Mouse (Mus musculus) embryonic facial prominence, embryonic 13.5 days (tissue): ENCODE measurements around the gene Vcpkmt. TPM values are rescaled to one million over a fixed set of nuclear protein-coding genes. Genes with fewer than 3 reads are reported as not detected.
"Not testable (repeated sequence)": the region's sequence is repeated elsewhere in the genome, so short reads cannot be mapped to it uniquely, and the experiment has no call there.

Experiments used
- ATAC-seq: fragments of 200-750 bp; cut with Nextera tagmentation; 2 replicates; pipeline ENCODE4 v1.8.0; 2017; ENCODE audit warnings: low read depth; ENCODE audit not compliant: insufficient number of reproducible peaks, insufficient read depth, low FRiP score, low TSS enrichment
- H3K27ac ChIP-seq: fragments of 300-500 bp; sonication (generic); 2 replicates; pipeline ENCODE4 v1.5.1; 2015; ENCODE audit warnings: moderate library complexity, mild to moderate bottlenecking, inconsistent platforms
- H3K27me3 ChIP-seq: fragments of 300-500 bp; sonication (generic); 2 replicates; pipeline ENCODE4 v1.6.1; 2015; ENCODE audit warnings: mild to moderate bottlenecking, inconsistent platforms
- H3K36me3 ChIP-seq: fragments of 300-500 bp; sonication (generic); 2 replicates; pipeline ENCODE4 v1.6.1; 2015; ENCODE audit warnings: mild to moderate bottlenecking, inconsistent platforms
- H3K4me1 ChIP-seq: fragments of 300-500 bp; sonication (generic); 2 replicates; pipeline ENCODE4 v1.6.1; 2015; ENCODE audit warnings: inconsistent platforms
- H3K4me2 ChIP-seq: fragments of 300-500 bp; sonication (generic); 2 replicates; pipeline ENCODE4 v1.6.1; 2015; ENCODE audit warnings: moderate library complexity, mild to moderate bottlenecking, inconsistent platforms
- H3K4me3 ChIP-seq: fragments of 300-500 bp; sonication (generic); 2 replicates; pipeline ENCODE4 v1.5.1; 2015; ENCODE audit warnings: mild to moderate bottlenecking, inconsistent platforms
- H3K9ac ChIP-seq: fragments of 300-500 bp; sonication (generic); 2 replicates; pipeline ENCODE4 v1.6.1; 2015; ENCODE audit warnings: mild to moderate bottlenecking, inconsistent platforms
- H3K9me3 ChIP-seq: fragments of 300-500 bp; sonication (generic); 2 replicates; pipeline ENCODE4 v1.6.1; 2016; ENCODE audit warnings: inconsistent platforms
- WGBS: fragments of 180-500 bp; shearing (Covaris S2); methylation state at CpG from one replicate; pipeline ENCODE4 v1.1.7; 2015; ENCODE audit warnings: mixed read lengths; 5-methylcytosine and 5-hydroxymethylcytosine counted together
- polyA plus RNA-seq: library from polyadenylated mRNA; unstranded; fragments of >200 nt; fragmentation: Nextera tagmentation; extraction: Ambion mirVana; gene quantifications from 2 replicates; pipeline ENCODE4 v1.2.1, GENCODE M21; 2015

Gene Vcpkmt
- polyA plus RNA-seq, 1 experiment from 2014 or later, result 30.8 TPM

DNA sequence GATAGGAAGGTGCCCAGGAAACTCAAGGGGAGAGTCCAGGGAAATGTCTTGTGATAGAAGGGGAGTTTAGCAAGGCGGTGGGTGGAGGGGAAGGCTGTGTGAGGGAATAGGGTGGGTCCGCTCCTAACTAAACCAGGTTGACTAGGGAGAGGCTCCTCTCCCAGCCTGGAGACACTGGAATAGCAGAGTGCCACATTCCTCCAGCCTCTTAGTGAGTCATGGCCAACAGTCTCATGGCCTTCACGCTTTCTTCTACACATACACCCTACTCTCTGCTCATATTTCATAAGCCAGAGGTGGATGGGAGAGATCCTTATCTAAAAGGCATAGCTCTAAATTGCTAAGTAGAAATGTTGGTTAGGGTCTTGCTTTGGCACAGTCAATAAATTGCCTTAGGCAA is 12.9 kb downstream of the Vcpkmt start:
- H3K4me1 ChIP-seq, result peaks cover 14% of the 10 kb centered on the region
- no peak overlapping the region for H3K4me2 ChIP-seq
- no peak for ATAC-seq
- no peak overlapping the region for H3K4me3 ChIP-seq
- H3K27ac ChIP-seq, result no peak overlapping the region
- no peak overlapping the region for H3K9ac ChIP-seq
- 90% methylated on average over 3 of the region's 3 CpGs for WGBS
- no peaks in the 10 kb centered on the region for H3K27me3 ChIP-seq
- no peaks in the 10 kb centered on the region for H3K9me3 ChIP-seq
- H3K36me3 ChIP-seq, result no peaks in the 10 kb centered on the region

DNA sequence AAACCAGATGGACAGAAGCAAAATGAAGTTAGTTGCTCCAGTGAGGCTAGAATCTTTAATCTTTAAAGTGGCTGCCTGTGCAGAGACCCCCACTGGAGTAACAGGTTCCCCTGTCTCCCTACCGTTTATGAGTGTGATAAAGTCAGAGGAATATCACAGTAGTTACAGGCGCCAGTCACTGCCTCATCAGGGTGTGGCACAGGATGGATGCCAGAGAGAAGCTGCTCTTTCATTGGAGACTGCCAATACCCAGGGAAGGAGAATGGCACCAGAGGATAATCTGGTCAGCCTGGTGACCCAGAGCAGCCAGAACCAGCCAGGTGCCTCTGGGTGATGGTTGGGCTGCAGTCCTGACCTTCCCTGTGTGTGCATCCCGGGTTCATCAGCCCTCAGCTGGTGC is 14.6 kb downstream of the Vcpkmt start:
- no peak for ATAC-seq
- no peak overlapping the region for H3K9ac ChIP-seq
- H3K27ac ChIP-seq, result no peak overlapping the region
- WGBS, result 79% methylated on average over 3 of the region's 3 CpGs
- H3K4me1 ChIP-seq, result no peaks in the 10 kb centered on the region
- H3K36me3 ChIP-seq, result no peaks in the 10 kb centered on the region
- H3K4me3 ChIP-seq, result no peak overlapping the region
- H3K9me3 ChIP-seq, result no peaks in the 10 kb centered on the region
- no peak overlapping the region for H3K4me2 ChIP-seq
- no peaks in the 10 kb centered on the region for H3K27me3 ChIP-seq

DNA sequence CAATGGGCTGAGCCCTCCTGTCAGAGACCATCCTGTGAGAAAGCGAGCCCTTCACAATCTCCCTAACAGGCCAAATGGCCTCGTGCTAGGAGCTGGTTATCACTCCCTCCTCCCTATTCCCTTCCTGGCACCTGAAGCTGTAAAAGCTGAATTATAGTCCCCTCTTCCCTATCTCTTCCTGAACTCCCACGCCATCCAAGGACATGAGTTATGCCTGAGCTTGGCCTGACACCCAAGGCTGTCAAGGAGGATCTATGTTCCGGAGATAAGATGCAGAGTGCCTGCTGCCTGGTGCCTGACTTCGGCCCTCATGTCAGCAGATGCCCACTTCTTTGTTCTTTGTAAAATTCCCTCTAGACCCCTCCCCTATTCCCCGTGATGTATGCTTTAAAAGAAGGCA is 21.8 kb downstream of the Vcpkmt start:
- H3K4me2 ChIP-seq, H3K9me3 ChIP-seq, H3K27ac ChIP-seq, ATAC-seq, H3K4me3 ChIP-seq, H3K4me1 ChIP-seq, H3K27me3 ChIP-seq, H3K36me3 ChIP-seq, H3K9ac ChIP-seq: not testable (repeated sequence)
- 84% methylated on average over 6 of the region's 6 CpGs for WGBS

DNA sequence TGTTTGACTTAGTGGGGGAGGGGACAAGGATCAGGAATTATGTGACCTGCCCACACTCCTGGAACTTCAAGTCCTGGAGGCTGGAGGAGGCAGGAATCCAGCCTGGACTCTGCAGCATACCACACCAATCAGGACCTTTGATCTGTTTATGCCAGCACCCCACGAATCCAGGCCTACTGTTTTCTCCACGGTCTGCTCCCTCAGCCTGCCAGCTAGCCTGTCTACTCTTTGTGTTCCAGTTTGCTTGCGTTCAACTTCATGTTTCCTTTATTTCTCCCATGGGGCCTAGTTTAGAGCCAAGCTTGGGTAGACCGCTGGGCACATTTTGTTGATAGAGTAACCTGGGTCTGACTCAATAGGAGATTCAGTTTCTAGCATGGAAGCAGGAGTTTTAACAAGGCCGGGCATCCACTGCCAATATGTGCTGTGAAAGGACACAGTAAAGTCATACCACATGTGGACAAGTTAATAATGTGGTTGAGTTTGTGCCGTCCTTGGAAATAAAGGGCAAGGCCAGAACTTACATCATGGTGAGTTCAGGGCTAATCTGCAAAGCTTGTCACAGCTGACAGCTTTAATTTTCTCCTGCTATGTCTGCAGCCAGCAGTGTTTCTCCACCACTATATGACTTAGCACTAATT is 26.5 kb downstream of the Vcpkmt start:
- Histone ChIP-seq H3K9me3 (no peaks in the 10 kb centered on the region; the same call in 1 of the 2 replicates), H3K27ac (peak overlapping the region; percentile 52), H3K4me2 (no peak overlapping the region), H3K4me1 (peaks cover 9% of the 10 kb centered on the region; the same call in 1 of the 2 replicates), H3K27me3 (no peaks in the 10 kb centered on the region), H3K36me3 (no peaks in the 10 kb centered on the region), H3K9ac (0 out of 2 replicates have a peak overlapping the region, but pooled peaks have one; percentile 38), H3K4me3 (no peak overlapping the region)
- no peak for ATAC-seq
- 40% methylated on average over 6 of the region's 6 CpGs for WGBS

DNA sequence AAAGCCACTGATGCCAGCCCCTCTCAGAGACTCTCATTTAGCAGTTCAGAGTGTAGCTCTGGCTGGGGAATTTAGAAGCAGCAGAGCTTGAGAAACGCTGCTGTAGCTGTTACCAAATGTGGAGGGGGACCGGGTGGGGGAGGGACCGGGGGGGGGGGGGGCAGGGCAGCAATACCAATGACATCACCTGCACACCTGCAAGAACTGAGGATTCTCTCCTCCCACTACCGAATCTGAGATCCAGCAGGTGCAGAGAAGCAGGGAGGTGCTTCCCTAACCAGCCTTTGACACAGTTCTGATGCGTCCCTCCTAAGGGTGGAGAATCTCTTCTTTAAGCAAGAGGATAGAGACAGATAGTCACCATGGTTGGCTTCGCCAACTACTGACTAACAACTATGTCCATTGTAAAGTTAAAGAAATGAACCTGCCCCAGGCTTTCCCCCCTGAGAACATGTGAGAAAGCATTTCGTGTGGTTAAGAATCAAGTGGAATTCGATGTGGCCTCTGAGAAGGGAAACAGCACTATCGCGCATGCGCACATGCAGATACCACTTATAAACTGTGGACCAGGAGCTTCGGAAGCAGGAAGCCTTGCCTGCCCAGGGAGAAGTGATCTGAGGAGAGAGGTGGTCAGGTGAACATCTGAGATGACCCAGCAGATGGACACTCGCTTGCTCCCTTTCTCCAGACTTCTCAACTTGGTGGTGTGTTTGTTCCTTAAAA is 37.2 kb downstream of the Vcpkmt start:
- H3K9me3 ChIP-seq, result no peaks in the 10 kb centered on the region
- H3K4me1 ChIP-seq, result no peaks in the 10 kb centered on the region

DNA sequence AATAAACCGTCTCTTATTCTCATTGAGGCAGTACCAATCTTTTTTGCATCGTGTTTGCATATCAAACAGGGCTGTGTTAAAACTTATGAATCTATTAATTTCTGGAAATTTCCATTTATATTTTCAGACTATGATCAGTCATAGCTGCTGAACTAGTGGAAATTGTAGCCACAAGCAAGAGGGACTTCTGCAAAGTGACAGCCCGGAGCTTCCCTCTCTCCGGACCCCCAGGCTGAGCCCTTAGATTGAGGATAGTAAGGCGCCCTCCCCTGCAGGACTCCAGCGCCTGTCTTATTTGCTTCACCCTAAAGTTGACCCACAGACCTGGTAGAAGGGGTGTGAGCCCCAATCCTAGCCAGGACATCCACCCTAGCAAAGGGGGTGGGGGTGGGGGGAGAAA is 37.8 kb downstream of the Vcpkmt start:
- 85% methylated on average over 6 of the region's 6 CpGs for WGBS

More for the DNA sequence above, 37.2 kb downstream of the Vcpkmt start:
- Histone ChIP-seq H3K27me3 (no peaks in the 10 kb centered on the region), H3K9ac (no peak overlapping the region), H3K27ac (no peak overlapping the region), H3K36me3 (no peaks in the 10 kb centered on the region), H3K4me3 (no peak overlapping the region), H3K4me2 (no peak overlapping the region)
- no peak for ATAC-seq
- 72% methylated on average over 12 of the region's 13 CpGs for WGBS

DNA sequence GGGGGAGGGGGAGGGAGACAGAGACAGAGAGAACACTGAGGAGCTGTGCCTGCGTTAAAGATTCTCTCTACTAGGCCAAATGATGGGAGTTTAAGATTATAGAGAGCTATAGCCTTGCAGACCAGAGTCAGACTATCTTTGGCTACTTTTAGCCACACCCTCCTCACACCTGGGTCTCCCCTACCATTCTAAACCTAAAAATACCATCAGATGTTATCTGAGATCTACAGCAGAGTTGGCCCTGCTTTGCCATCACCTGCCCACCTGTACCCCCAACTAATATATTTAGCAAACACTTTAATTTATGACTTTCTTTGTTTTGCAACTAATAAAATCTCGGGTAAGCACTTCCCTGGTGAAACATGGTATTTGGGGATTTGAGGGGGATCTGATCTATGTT is 38.3 kb downstream of the Vcpkmt start:
- Histone ChIP-seq H3K9ac (no peak overlapping the region), H3K4me3 (no peak overlapping the region), H3K4me1 (no peaks in the 10 kb centered on the region), H3K9me3 (no peaks in the 10 kb centered on the region), H3K27me3 (no peaks in the 10 kb centered on the region), H3K27ac (no peak overlapping the region), H3K4me2 (no peak overlapping the region), H3K36me3 (no peaks in the 10 kb centered on the region)
- 59% methylated on average over 2 of the region's 2 CpGs for WGBS
- ATAC-seq, result no peak

More for the DNA sequence above, 37.8 kb downstream of the Vcpkmt start:
- Histone ChIP-seq H3K4me3 (no peak overlapping the region), H3K9me3 (no peaks in the 10 kb centered on the region), H3K4me2 (no peak overlapping the region), H3K27me3 (no peaks in the 10 kb centered on the region), H3K36me3 (no peaks in the 10 kb centered on the region), H3K9ac (no peak overlapping the region), H3K27ac (no peak overlapping the region), H3K4me1 (no peaks in the 10 kb centered on the region)
- no peak; the same call in 1 of the 2 replicates for ATAC-seq

DNA sequence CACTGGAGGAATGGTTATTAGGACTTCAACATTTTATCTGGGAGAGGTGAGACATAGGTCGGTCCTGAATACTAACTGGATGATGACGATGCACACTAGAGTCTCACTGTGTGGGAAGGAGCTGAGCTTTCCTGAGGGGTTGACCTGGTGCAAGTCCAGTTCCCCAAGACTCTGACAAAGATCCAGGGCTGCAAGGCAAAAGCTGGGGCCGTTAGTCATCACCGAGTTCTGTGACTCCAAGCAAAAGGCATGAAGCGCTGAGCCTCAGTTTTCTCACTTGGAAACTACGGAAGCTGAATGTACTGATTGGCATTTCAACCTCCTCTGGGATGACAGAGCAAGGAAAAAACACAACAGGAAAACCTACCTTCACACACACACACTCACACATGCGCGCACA is 40.5 kb downstream of the Vcpkmt start:
- ATAC-seq, result no peak
- Histone ChIP-seq H3K9me3 (no peaks in the 10 kb centered on the region), H3K4me3 (no peak overlapping the region), H3K9ac (no peak overlapping the region), H3K36me3 (no peaks in the 10 kb centered on the region), H3K4me1 (peaks cover 21% of the 10 kb centered on the region), H3K27me3 (no peaks in the 10 kb centered on the region), H3K27ac (no peak overlapping the region), H3K4me2 (no peak overlapping the region)
- WGBS, result 94% methylated on average over 8 of the region's 8 CpGs

DNA sequence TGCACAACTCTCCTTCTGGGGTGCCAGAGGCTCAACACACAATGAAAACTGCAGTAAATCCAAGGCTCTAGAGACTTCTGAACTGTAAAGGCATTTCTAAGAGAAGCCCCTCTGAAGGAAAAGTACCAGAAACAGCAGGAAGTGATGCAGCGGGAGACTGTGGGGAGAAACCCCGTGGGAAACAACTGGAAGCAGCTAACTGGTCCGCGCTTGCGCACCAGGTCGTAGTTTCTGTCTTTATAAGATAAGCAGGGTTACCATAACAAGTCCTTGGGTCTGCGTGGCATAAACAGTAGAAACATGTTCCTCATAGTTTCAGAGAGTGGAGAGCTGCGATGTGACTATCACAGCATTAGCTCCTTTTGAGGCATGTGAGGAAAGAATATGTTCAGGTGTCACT is 41.2 kb downstream of the Vcpkmt start:
- Histone ChIP-seq H3K27ac (no peak overlapping the region), H3K9me3 (no peaks in the 10 kb centered on the region), H3K36me3 (no peaks in the 10 kb centered on the region), H3K4me3 (no peak overlapping the region), H3K27me3 (no peaks in the 10 kb centered on the region), H3K9ac (no peak overlapping the region), H3K4me2 (no peak overlapping the region), H3K4me1 (peaks cover 28% of the 10 kb centered on the region)
- WGBS, result 78% methylated on average over 8 of the region's 8 CpGs
- no peak for ATAC-seq

DNA sequence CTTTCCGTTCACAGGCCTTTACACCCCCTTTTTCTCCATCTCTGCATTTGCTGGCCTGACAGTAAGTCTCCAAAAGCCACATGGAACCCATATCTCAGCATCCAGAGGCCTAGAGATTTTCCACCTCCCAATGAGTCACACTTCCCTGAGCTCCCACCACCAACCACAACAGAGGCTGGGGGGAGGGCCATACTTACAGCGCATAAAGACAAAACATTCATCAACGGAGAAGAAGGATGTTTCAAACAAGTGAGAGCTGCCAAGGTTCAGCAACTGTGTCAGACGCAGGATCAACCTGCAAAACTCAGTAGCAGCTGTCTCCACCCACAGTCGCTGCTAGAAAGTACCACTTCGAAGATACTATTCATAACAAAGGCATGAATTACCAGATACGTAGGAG is 43.5 kb downstream of the Vcpkmt start:
- WGBS, result 69% methylated on average over 7 of the region's 7 CpGs
- ATAC-seq, result no peak

DNA sequence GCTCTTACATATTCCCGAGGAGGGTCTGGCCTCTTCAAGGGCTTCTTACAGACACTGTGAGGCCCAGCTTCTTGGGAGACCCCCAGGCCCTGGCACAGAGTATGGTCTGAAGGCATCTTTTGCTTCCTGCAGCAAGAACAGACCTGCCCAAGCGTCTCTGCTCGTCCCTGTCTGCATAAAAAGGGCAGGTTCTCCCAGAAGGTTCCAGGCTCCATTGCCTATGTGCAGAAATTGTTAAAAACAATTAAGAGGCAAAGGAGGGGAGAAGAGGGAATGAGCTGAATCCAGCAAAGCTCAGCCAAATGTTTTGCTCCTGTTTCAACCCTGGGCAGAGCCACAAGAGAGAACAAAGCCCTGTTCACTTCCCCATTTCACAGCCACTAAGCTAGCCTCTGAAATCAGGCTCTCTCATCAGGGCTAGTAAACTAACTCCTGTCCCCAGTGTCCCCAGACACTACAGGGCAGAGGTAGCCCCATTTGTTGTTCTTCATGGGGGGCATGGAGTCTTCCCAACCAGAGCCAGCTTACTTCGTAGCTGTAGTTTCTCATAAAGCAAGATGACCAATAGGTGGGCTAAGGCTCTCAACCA is 44.4 kb downstream of the Vcpkmt start:
- Histone ChIP-seq H3K4me2 (peak overlapping the region; percentile 51), H3K27ac (peak overlapping the region; percentile 88), H3K4me1 (peaks cover 30% of the 10 kb centered on the region), H3K9ac (0 out of 2 replicates have a peak overlapping the region, but pooled peaks have one; percentile 33), H3K36me3 (no peaks in the 10 kb centered on the region), H3K4me3 (no peak overlapping the region), H3K9me3 (no peaks in the 10 kb centered on the region), H3K27me3 (no peaks in the 10 kb centered on the region)
- ATAC-seq, result 0 out of 2 replicates have a peak, but pooled peaks have one; percentile 61
- WGBS, result 43% methylated on average over 4 of the region's 4 CpGs

More for the DNA sequence above, 43.5 kb downstream of the Vcpkmt start:
- peak overlapping the region; percentile 88; the same call in 1 of the 2 replicates for H3K27ac ChIP-seq
- no peak overlapping the region for H3K4me3 ChIP-seq
- no peak overlapping the region for H3K9ac ChIP-seq
- H3K9me3 ChIP-seq, result no peaks in the 10 kb centered on the region
- no peak overlapping the region for H3K4me2 ChIP-seq
- H3K27me3 ChIP-seq, result no peaks in the 10 kb centered on the region
- peaks cover 30% of the 10 kb centered on the region for H3K4me1 ChIP-seq
- H3K36me3 ChIP-seq, result no peaks in the 10 kb centered on the region
